Mouse (Mus musculus) lung, embryonic 15.5 days (tissue): ENCODE data around the gene Olfr847. TPM values are rescaled to one million over a fixed set of nuclear protein-coding genes. Genes with fewer than 3 reads are reported as not detected.

Experiments
- ATAC-seq: fragments of 200-750 bp; cut with Nextera tagmentation; 2 replicates; pipeline ENCODE4 v1.8.0; 2017; ENCODE audit warnings: moderate number of reproducible peaks, borderline replicate concordance; ENCODE audit not compliant: low FRiP score, low TSS enrichment; ENCODE audit errors: extremely low read depth
- H3K27ac ChIP-seq: fragments of 300-500 bp; sonication (generic); 2 replicates; pipeline ENCODE4 v1.5.1; 2015; ENCODE audit warnings: moderate library complexity, mild to moderate bottlenecking, inconsistent platforms
- H3K27me3 ChIP-seq: fragments of 300-500 bp; sonication (generic); 2 replicates; pipeline ENCODE4 v1.6.1; 2015; ENCODE audit warnings: inconsistent platforms
- H3K36me3 ChIP-seq: fragments of 300-500 bp; sonication (generic); 2 replicates; pipeline ENCODE4 v1.6.1; 2015; ENCODE audit warnings: inconsistent platforms
- H3K4me1 ChIP-seq: fragments of 300-500 bp; sonication (generic); 2 replicates; pipeline ENCODE4 v1.6.1; 2015; ENCODE audit warnings: inconsistent platforms
- H3K4me2 ChIP-seq: fragments of 300-500 bp; sonication (generic); 2 replicates; pipeline ENCODE4 v1.6.1; 2015; ENCODE audit warnings: inconsistent platforms, mild to moderate bottlenecking, moderate library complexity
- H3K4me3 ChIP-seq: fragments of 300-500 bp; sonication (generic); 2 replicates; pipeline ENCODE4 v1.5.1; 2015; ENCODE audit warnings: mild to moderate bottlenecking, inconsistent platforms
- H3K9ac ChIP-seq: fragments of 300-500 bp; sonication (generic); 2 replicates; pipeline ENCODE4 v1.6.1; 2015; ENCODE audit warnings: inconsistent platforms
- H3K9me3 ChIP-seq: fragments of 300-500 bp; sonication (generic); 2 replicates; pipeline ENCODE4 v1.6.1; 2016; ENCODE audit warnings: inconsistent platforms
- WGBS: fragments of 180-500 bp; shearing (Covaris S2); methylation state at CpG from one replicate; pipeline ENCODE4 v1.1.7; 2015; 5-methylcytosine and 5-hydroxymethylcytosine counted together
- polyA plus RNA-seq: library from polyadenylated mRNA; unstranded; fragments of >200 nt; fragmentation: Nextera tagmentation; extraction: Ambion mirVana; gene quantifications from 2 replicates; pipeline ENCODE4 v1.2.1, GENCODE M21; 2015

The Olfr847 gene
- not detected in 2 replicates for polyA plus RNA-seq

DNA sequence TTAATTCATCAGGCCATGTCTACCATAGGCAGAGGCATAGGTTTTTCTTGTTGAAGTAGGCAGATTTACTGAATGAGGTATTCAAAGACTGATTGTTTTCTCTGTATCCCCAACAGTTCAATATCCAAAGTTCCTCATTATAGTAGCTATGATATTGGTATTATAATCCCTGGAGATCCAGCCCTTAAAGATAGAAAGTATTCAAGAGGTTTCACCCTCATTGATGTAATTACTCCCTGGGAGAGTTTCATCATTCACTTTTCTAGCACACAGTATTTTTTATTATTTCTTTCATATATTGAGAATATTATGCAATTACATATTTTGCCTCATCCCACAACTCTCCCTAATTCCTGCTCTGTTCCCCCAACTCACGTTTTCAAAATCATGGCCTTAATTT is at the start of gene Olfr847:
TSS of gene Olfr847 (minus strand) at position 101 of the 400 bp plus-strand sequence.
- no peak within 1 kb of the TSS for H3K4me2 ChIP-seq
- WGBS, result 52% methylated on average over 1 of the region's 1 CpGs

DNA sequence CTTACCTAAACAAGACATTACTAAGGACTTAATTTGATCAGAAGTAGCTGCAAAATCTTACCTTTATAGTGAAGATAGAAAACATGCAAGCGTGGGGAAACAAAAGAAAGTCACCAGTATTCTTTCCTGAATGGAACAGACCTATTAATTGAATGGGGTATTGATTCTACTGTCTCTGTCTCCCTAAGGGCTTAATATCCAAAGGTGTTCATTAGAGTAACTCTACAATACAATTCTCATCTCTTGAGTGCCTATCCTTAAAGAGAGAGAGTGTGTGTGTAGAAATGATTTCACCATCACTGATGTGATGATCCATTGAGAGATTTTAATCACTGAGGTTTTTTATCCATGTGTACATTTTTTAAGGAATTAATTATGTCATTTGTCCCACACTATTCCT is 14.6 kb downstream of the Olfr847 start, which contains the start of gene Olfr846:
TSS of gene Olfr846 (minus strand) at position 101 of the 400 bp plus-strand sequence.
- WGBS, result 39% methylated on average over 1 of the region's 1 CpGs
- no peaks in the 10 kb centered on the region for H3K9me3 ChIP-seq
- no peak within 1 kb of the TSS for H3K9ac ChIP-seq
- no peaks in the 10 kb centered on the region for H3K27me3 ChIP-seq
- no peaks in the 10 kb centered on the region for H3K36me3 ChIP-seq
- no peak within 1 kb of the TSS for H3K4me2 ChIP-seq
- H3K4me1 ChIP-seq, result no peaks in the 10 kb centered on the region
- H3K4me3 ChIP-seq, result no peak within 1 kb of the TSS
- no peak for ATAC-seq
- H3K27ac ChIP-seq, result no peak within 1 kb of the TSS

More for the DNA sequence above, at the start of gene Olfr847:
- no peaks in the 10 kb centered on the region for H3K9me3 ChIP-seq
- H3K4me1 ChIP-seq, result no peaks in the 10 kb centered on the region
- no peak for ATAC-seq
- H3K27me3 ChIP-seq, result no peaks in the 10 kb centered on the region
- no peak within 1 kb of the TSS for H3K4me3 ChIP-seq
- no peak within 1 kb of the TSS for H3K9ac ChIP-seq
- H3K27ac ChIP-seq, result no peak within 1 kb of the TSS
- H3K36me3 ChIP-seq, result no peaks in the 10 kb centered on the region

DNA sequence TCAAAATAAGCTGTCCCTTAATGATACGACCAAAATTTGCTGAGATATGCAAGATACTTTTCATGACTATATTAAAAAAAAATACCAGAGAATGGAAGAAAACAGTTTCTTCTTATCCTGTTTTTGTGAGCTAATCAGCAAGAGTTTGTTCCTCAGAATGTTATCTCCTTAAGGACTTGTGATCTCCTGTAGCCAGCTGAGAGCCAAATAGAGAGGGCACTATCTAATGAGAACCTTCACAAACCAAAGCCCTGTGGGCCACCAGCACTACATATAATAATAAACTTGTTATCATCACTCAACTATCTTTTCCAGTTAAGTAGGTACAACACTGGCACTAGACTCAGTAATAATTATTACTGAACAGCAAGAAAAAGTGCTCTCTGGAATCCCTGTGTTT is 42.3 kb downstream of the Olfr847 start, which contains the start of gene Olfr845:
TSS of gene Olfr845 (plus strand) at position 301 of the 400 bp plus-strand sequence.
- Histone ChIP-seq H3K4me2 (no peak within 1 kb of the TSS), H3K4me3 (no peak within 1 kb of the TSS), H3K27ac (no peak within 1 kb of the TSS), H3K4me1 (no peaks in the 10 kb centered on the region), H3K27me3 (no peaks in the 10 kb centered on the region), H3K9ac (no peak within 1 kb of the TSS), H3K36me3 (no peaks in the 10 kb centered on the region), H3K9me3 (no peaks in the 10 kb centered on the region)
- 66% methylated on average over 1 of the region's 1 CpGs for WGBS
- ATAC-seq, result no peak

Other genes starting within 250 kb of the Olfr847 start
- not detected in 2 replicates for gene Olfr837, start 242.4 kb downstream of the Olfr847 start, polyA plus RNA-seq
- gene Olfr839-ps1, start 201.4 kb downstream of the Olfr847 start, polyA plus RNA-seq, result not detected in 2 replicates
- gene Olfr843, start 126.7 kb downstream of the Olfr847 start, polyA plus RNA-seq, result not detected in 2 replicates
- not detected in 2 replicates for gene Olfr844, start 62.3 kb downstream of the Olfr847 start, polyA plus RNA-seq
- gene Olfr845, start 42.2 kb downstream of the Olfr847 start, polyA plus RNA-seq, result not detected in 2 replicates
- gene Olfr846, start 14.7 kb downstream of the Olfr847 start, polyA plus RNA-seq, result not detected in 2 replicates
- gene Olfr849, start 61.6 kb upstream of the Olfr847 start, polyA plus RNA-seq, result not detected in 2 replicates
- gene Olfr850, start 99.6 kb upstream of the Olfr847 start, polyA plus RNA-seq, result not detected in 2 replicates
- not detected in 2 replicates for gene Olfr851, start 114.6 kb upstream of the Olfr847 start, polyA plus RNA-seq
- gene Olfr853, start 162.4 kb upstream of the Olfr847 start, polyA plus RNA-seq, result not detected in 2 replicates
- gene Olfr854, start 188.7 kb upstream of the Olfr847 start, polyA plus RNA-seq, result not detected in 2 replicates
- gene Olfr855, start 203.9 kb upstream of the Olfr847 start, polyA plus RNA-seq, result not detected in 2 replicates
- gene Zfp317, start 243.4 kb upstream of the Olfr847 start, polyA plus RNA-seq, result 26.3 and 27.3 TPM in 2 replicates